Mouse (Mus musculus) ES-Bruce4 (cell line): ENCODE results near the gene Ndufc1.

Experiments
- CTCF ChIP-seq: IDR thresholded peaks from one replicate; pipeline ENCODE4 v1.8.1; 2011; ENCODE audit warnings: low read depth, low read length
- EP300 ChIP-seq: IDR thresholded peaks from 2 replicates; pipeline ENCODE4 v1.6.1; 2011; ENCODE audit warnings: low read depth, low read length; ENCODE audit not compliant: insufficient read depth
- POLR2A ChIP-seq: IDR thresholded peaks from one replicate; pipeline ENCODE4 v1.8.1; 2011; ENCODE audit warnings: low read length; ENCODE audit not compliant: insufficient read depth

DNA sequence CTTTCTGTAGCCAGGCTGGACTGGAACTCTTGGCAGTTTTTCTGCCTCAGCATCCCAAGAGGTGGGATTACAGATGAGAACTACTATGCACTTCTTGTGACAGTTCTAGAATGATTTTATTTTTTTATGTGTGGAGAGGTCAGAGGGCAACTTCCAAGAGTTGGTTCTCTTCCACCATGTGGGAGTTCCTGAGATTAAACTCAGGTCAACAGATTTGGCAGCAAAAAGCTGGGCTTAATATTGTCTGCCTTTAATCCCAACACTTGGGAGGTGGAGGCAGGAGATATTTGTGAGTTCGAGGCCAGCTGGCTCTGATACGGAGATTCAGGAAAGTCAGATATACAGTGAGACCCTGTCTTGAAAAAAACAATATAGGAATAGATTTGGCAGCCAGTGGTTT, 9.2 kb upstream of the Ndufc1 start:
- TF ChIP-seq CTCF = no peak
- no peak for TF ChIP-seq POLR2A
- no peak for TF ChIP-seq EP300
